ENCODE assay signal across 8 mouse cellular contexts in the genomic region with DNA sequence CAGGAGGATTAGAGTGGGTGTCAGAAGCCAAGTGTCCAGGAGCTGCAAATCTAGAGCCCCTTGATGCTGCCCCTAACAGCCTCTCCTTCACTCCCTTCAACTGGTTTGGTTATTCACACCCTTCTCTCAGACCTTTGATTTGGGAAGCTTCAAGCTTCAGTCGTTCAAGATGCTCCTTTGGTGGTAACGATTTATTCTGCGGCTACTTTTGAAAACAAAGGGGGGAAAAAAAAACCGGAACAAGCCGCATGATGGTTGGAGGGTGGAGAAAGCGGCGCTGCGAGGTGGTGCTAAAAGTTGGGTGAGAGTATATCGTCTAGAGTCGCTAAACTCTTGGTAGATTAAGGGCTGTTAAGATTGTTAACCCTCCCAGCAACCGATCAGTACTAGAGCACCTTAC. TPM values are rescaled to one million over a fixed set of nuclear protein-coding genes. Genes with fewer than 3 reads are reported as not detected.
DNase-seq lines count a peak whose midpoint lies in the region; ATAC-seq and TF ChIP-seq lines count a peak whose summit lies in the region.

No protein-coding gene starts in this region.

- peaks cover 6% of the 10 kb centered on the region for H3K27me3 ChIP-seq in heart, embryonic 15.5 days
- H3K27me3 ChIP-seq in MEL (ENCODE audit: control insufficient read depth in 1 of 2, insufficient read depth in 2 of 2, low read length in 2 of 2) = peaks cover 0 to 2% of the 10 kb centered on the region in 2 experiments; a peak in 2 of 4 replicates
- H3K27me3 ChIP-seq in hindbrain, embryonic 11.5 days (ENCODE audit: control insufficient read depth, insufficient read depth, low read length) = peaks cover 50% of the 10 kb centered on the region
- peaks cover 51% of the 10 kb centered on the region for H3K27me3 ChIP-seq in midbrain, embryonic 11.5 days (ENCODE audit: control insufficient read depth, insufficient read depth, low read length)

- H3K9me3 ChIP-seq in heart, embryonic 15.5 days (replicated peaks) = no peaks in the 10 kb centered on the region
- no peaks in the 10 kb centered on the region for H3K9me3 ChIP-seq in MEL (replicated peaks; ENCODE audit: insufficient read depth, low read length)
- no peaks in the 10 kb centered on the region for H3K9me3 ChIP-seq in hindbrain, embryonic 11.5 days (ENCODE audit: control insufficient read depth, low read length)
- no peaks in the 10 kb centered on the region for H3K9me3 ChIP-seq in midbrain, embryonic 11.5 days (ENCODE audit: control insufficient read depth, low read length)

- H3K4me1 ChIP-seq in heart, embryonic 15.5 days (replicated peaks) = peaks cover 38% of the 10 kb centered on the region
- peaks cover 11 to 34% of the 10 kb centered on the region in 2 experiments for H3K4me1 ChIP-seq in MEL (ENCODE audit: control insufficient read depth in 1 of 2, insufficient read depth in 2 of 2, low read length in 2 of 2)
- peaks cover 4% of the 10 kb centered on the region for H3K4me1 ChIP-seq in hindbrain, embryonic 11.5 days (replicated peaks; ENCODE audit: control insufficient read depth, insufficient read depth, low read length)
- H3K4me1 ChIP-seq in midbrain, embryonic 11.5 days (ENCODE audit: control insufficient read depth, insufficient read depth, low read length) = peaks cover 11% of the 10 kb centered on the region

- DNase-seq in heart, adult 11 months = no peak
- peak; percentile 73 for DNase-seq in MEL (ENCODE audit: low read depth, low spot score)
- DNase-seq in hindbrain, embryonic 11.5 days (ENCODE audit: low spot score) = no peak
- peak; percentile 94 for DNase-seq in midbrain, embryonic 11.5 days (ENCODE audit: low spot score, missing footprints)
- DNase-seq in embryo, embryonic 9.5 days (ENCODE audit: extremely low spot score) = no peak
- no peak for DNase-seq in frontal cortex, postnatal 14 days (ENCODE audit: low spot score in 2 of 2)
- DNase-seq in left cerebral cortex, adult 8-10 months (ENCODE audit: low spot score in 2 of 2) = no peak

- peak overlapping the region; percentile 85 for H3K9ac ChIP-seq in heart, embryonic 15.5 days
- H3K9ac ChIP-seq in MEL (ENCODE audit: control insufficient read depth, low read depth, low read length, poor library complexity, severe bottlenecking) = peak overlapping the region; percentile 68
- H3K9ac ChIP-seq in hindbrain, embryonic 11.5 days (ENCODE audit: low read depth, low read length) = no peak overlapping the region
- H3K9ac ChIP-seq in midbrain, embryonic 11.5 days (ENCODE audit: low read length) = no peak overlapping the region

- H3K79me2 ChIP-seq in MEL (ENCODE audit: control insufficient read depth, insufficient read depth, low read length, poor library complexity) = no peaks in the 10 kb centered on the region; the same call in 1 of the 2 replicates

- TF ChIP-seq CTCF in MEL (IDR thresholded peaks at IDR 0.05 in 2 of 3, conservative IDR thresholded peaks at IDR 0.05 in 1 of 3; ENCODE audit: control insufficient read depth in 1 of 3, insufficient read depth in 1 of 3, low read depth in 2 of 3, low read length in 3 of 3, poor library complexity in 1 of 3, severe bottlenecking in 1 of 3) = no peak

- TF ChIP-seq RAD21 in MEL (IDR thresholded peaks at IDR 0.05; ENCODE audit: low read depth, low read length) = no peak

- TF ChIP-seq POLR2A in MEL (IDR thresholded peaks at IDR 0.05; ENCODE audit: control insufficient read depth in 1 of 2, insufficient read depth in 1 of 2, low read depth in 1 of 2, low read length in 2 of 2, poor library complexity in 1 of 2) = no peak

- no peak for TF ChIP-seq EP300 in MEL (IDR thresholded peaks at IDR 0.05; ENCODE audit: low read depth in 1 of 2, low read length in 2 of 2)

- no peaks in the 10 kb centered on the region for H3K36me3 ChIP-seq in heart, embryonic 15.5 days
- peaks cover 0 to 23% of the 10 kb centered on the region in 2 experiments; a peak in 2 of 4 replicates for H3K36me3 ChIP-seq in MEL (ENCODE audit: control insufficient read depth in 1 of 2, insufficient read depth in 2 of 2, low read length in 2 of 2)
- H3K36me3 ChIP-seq in hindbrain, embryonic 11.5 days (ENCODE audit: control insufficient read depth, insufficient read depth, low read length) = no peaks in the 10 kb centered on the region
- no peaks in the 10 kb centered on the region for H3K36me3 ChIP-seq in midbrain, embryonic 11.5 days (ENCODE audit: control insufficient read depth, insufficient read depth, low read length)

- ATAC-seq in heart, embryonic 15.5 days (replicated peaks; ENCODE audit: insufficient number of reproducible peaks, insufficient read depth, low FRiP score, low read depth) = no peak
- ATAC-seq in hindbrain, embryonic 11.5 days (ENCODE audit: low FRiP score) = 0 out of 2 replicates have a peak, but pooled peaks have one; percentile 10
- no peak for ATAC-seq in midbrain, embryonic 11.5 days (ENCODE audit: low FRiP score)

- WGBS in heart, embryonic 15.5 days = 1% methylated on average over 11 of the region's 11 CpGs
- under 1% methylated on average over 11 of the region's 11 CpGs for WGBS in hindbrain, embryonic 11.5 days
- WGBS in midbrain, embryonic 11.5 days = 4% methylated on average over 11 of the region's 11 CpGs

- H3K4me2 ChIP-seq in heart, embryonic 15.5 days = peak overlapping the region; percentile 92
- peak overlapping the region; percentile 96 for H3K4me2 ChIP-seq in hindbrain, embryonic 11.5 days (replicated peaks; ENCODE audit: low read depth, low read length)
- peak overlapping the region; percentile 84 for H3K4me2 ChIP-seq in midbrain, embryonic 11.5 days

- peak overlapping the region; percentile 91 for H3K27ac ChIP-seq in heart, embryonic 15.5 days
- H3K27ac ChIP-seq in MEL (ENCODE audit: control insufficient read depth, low read depth, low read length) = peak overlapping the region; percentile 55
- H3K27ac ChIP-seq in hindbrain, embryonic 11.5 days (ENCODE audit: low read depth, low read length) = no peak overlapping the region
- no peak overlapping the region for H3K27ac ChIP-seq in midbrain, embryonic 11.5 days (ENCODE audit: low read depth, low read length)

- peak overlapping the region; percentile 85 for H3K4me3 ChIP-seq in heart, embryonic 15.5 days
- H3K4me3 ChIP-seq in MEL (ENCODE audit: control insufficient read depth in 1 of 2, insufficient read depth in 1 of 2, low read depth in 2 of 2, low read length in 2 of 2) = peak overlapping the region; percentile 66 to 86
- peak overlapping the region; percentile 55 for H3K4me3 ChIP-seq in hindbrain, embryonic 11.5 days (ENCODE audit: low read depth, low read length)
- peak overlapping the region; percentile 61 for H3K4me3 ChIP-seq in midbrain, embryonic 11.5 days (ENCODE audit: low read depth, low read length)

TF ChIP-seq in MEL, 35 proteins besides CTCF, POLR2A, EP300 and RAD21 (continues in another document):
- TF ChIP-seq MAZ (IDR thresholded peaks at IDR 0.05; ENCODE audit: low read depth, low read length) = no peak
- TF ChIP-seq ETS1 (IDR thresholded peaks at IDR 0.05; ENCODE audit: low read depth, low read length) = peak; percentile 16; the same call in 1 of the 2 replicates
- TF ChIP-seq E2F4 (IDR thresholded peaks at IDR 0.05; ENCODE audit: borderline replicate concordance, low read depth, low read length) = no peak
- TF ChIP-seq MAX (IDR thresholded peaks at IDR 0.05; ENCODE audit: low read length) = 0 out of 2 replicates have a peak, but pooled peaks have one; percentile 29
- peak; percentile 45; the same call in 1 of the 2 replicates for TF ChIP-seq RCOR1 (IDR thresholded peaks at IDR 0.05; ENCODE audit: low read depth, low read length)
- no peak for TF ChIP-seq BHLHE40 (IDR thresholded peaks at IDR 0.05; ENCODE audit: borderline replicate concordance, low read depth, low read length)
- no peak for TF ChIP-seq CHD2 (IDR thresholded peaks at IDR 0.05; ENCODE audit: low read length)
- TF ChIP-seq ZMIZ1 (IDR thresholded peaks at IDR 0.05; ENCODE audit: low read depth, low read length) = no peak
- TF ChIP-seq USF2 (IDR thresholded peaks at IDR 0.05; ENCODE audit: borderline replicate concordance in 1 of 2, insufficient read depth in 1 of 2, low read depth in 1 of 2, low read length in 2 of 2) = no peak
- peak; percentile 48; the same call in 1 of the 2 replicates for TF ChIP-seq MXI1 (IDR thresholded peaks at IDR 0.05; ENCODE audit: low read depth, low read length)
- TF ChIP-seq JUND (IDR thresholded peaks at IDR 0.05; ENCODE audit: low read depth, low read length) = no peak
- no peak for TF ChIP-seq KAT2A (conservative IDR thresholded peaks at IDR 0.05; ENCODE audit: low read depth, low read length)
- no peak for TF ChIP-seq USF1 (IDR thresholded peaks at IDR 0.05; ENCODE audit: low read depth, low read length)
- no peak for TF ChIP-seq POLR2AphosphoS5 (IDR thresholded peaks at IDR 0.05; ENCODE audit: borderline replicate concordance, low read depth, low read length)
- TF ChIP-seq NRF1 (IDR thresholded peaks at IDR 0.05; ENCODE audit: insufficient read depth, low read depth, low read length, poor library complexity, severe bottlenecking) = no peak
- no peak for TF ChIP-seq MEF2A (IDR thresholded peaks at IDR 0.05; ENCODE audit: extremely low read depth, insufficient replicate concordance, low read depth, low read length, poor library complexity, severe bottlenecking)
- 0 out of 2 replicates have a peak, but pooled peaks have one; percentile 37 for TF ChIP-seq ELF1 (IDR thresholded peaks at IDR 0.05; ENCODE audit: low read depth, low read length)
- no peak for TF ChIP-seq ZC3H11A (IDR thresholded peaks at IDR 0.05; ENCODE audit: low read depth, low read length)
- TF ChIP-seq TBP (IDR thresholded peaks at IDR 0.05; ENCODE audit: low read depth, low read length) = peak; percentile 89
- no peak for TF ChIP-seq SMC3 (IDR thresholded peaks at IDR 0.05; ENCODE audit: low read depth, low read length)
- no peak for TF ChIP-seq POLR2AphosphoS2 (IDR thresholded peaks at IDR 0.05; ENCODE audit: low read length)
- TF ChIP-seq HCFC1 (IDR thresholded peaks at IDR 0.05; ENCODE audit: low read depth, low read length) = no peak
- TF ChIP-seq MYC (IDR thresholded peaks at IDR 0.05; ENCODE audit: low read depth, low read length) = no peak
- TF ChIP-seq ZKSCAN1 (IDR thresholded peaks at IDR 0.05; ENCODE audit: low read depth, low read length) = no peak
- no peak for TF ChIP-seq TAL1 (IDR thresholded peaks at IDR 0.05; ENCODE audit: low read length)

RNA-seq across cellular contexts. Expression of a gene that starts 3.5 kb away (rescaled TPM):
- polyA plus RNA-seq in heart, embryonic 15.5 days (2015; fragmentation: Nextera tagmentation; extraction: Ambion mirVana) = 7.1 and 11.1 TPM in 2 replicates
- total RNA-seq in MEL (2012; rRNA removed) = 0.92 and 1.9 TPM in 2 replicates
- 1 to 10 TPM in 1 of 2 experiments, not detected in 1; 7.0 TPM for polyA plus RNA-seq in MEL (2012; ENCODE audit: insufficient read depth in 1 of 2, insufficient read length in 2 of 2, low read depth in 1 of 2, low replicate concordance in 2 of 2, missing spikeins in 1 of 2)
- polyA plus RNA-seq in hindbrain, embryonic 11.5 days (2014; fragmentation: Nextera tagmentation; extraction: Ambion mirVana) = 1.9 and 2.1 TPM in 2 replicates
- 0.62 and 1.3 TPM in 2 replicates for polyA plus RNA-seq in midbrain, embryonic 11.5 days (2014; fragmentation: Nextera tagmentation; extraction: Ambion mirVana)
- total RNA-seq in left cerebral cortex, adult 8-10 months (2022) = 10 to 100 TPM; 16.2 to 20.2 (median 19.1) TPM

Comparison
In these comparisons a context has a peak if more than half of its experiments do, and no peak if none do; other contexts are left out.
1. H3K27ac ChIP-seq: peak in heart, embryonic 15.5 days (single experiment) and MEL (single experiment); none in hindbrain, embryonic 11.5 days (single experiment) and midbrain, embryonic 11.5 days (single experiment).
2. H3K9ac ChIP-seq: peak in heart, embryonic 15.5 days (single experiment) and MEL (single experiment); none in hindbrain, embryonic 11.5 days (single experiment) and midbrain, embryonic 11.5 days (single experiment).
3. DNase-seq: peak in MEL (single experiment) and midbrain, embryonic 11.5 days (single experiment); none in heart, adult 11 months (single experiment), hindbrain, embryonic 11.5 days (single experiment), embryo, embryonic 9.5 days (single experiment), frontal cortex, postnatal 14 days (0 of 2) and left cerebral cortex, adult 8-10 months (0 of 2).
4. Peak in every context shown above with its lines, with median percentiles within 50 percentile points of each other: H3K4me2 ChIP-seq and H3K4me3 ChIP-seq.